Mouse (Mus musculus): ENCODE data around the gene Kcnq1. TPM values are rescaled to one million over a fixed set of nuclear protein-coding genes. Genes with fewer than 3 reads are reported as not detected.

Gene Kcnq1
- total and polyA plus RNA-seq, 3 experiments, result not detected

DNA sequence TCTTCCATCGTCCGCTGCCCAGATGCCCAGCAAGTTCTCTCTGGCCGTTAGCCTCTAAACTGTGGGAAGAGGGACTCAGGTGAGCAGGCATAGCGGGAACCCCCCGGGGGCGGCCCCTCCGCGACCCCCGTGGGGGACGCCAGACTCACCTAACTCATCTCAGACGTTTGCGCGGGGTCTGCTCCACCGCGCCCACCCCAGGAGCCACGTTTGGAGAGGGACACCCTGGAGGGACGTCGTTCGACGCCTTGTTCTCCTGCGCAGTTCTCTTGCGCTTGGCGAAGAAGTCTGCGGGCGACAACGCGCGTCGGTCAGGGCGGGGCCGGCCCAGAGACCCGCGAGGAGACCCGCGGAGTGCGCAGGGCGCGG, 352.8 kb downstream of the Kcnq1 start:
- Histone ChIP-seq H3K27ac (ENCODE audit: insufficient read depth, low read depth) (no peak overlapping the region), H3K9ac (ENCODE audit: insufficient read depth, low read depth) (no peak overlapping the region), H3K4me2 (ENCODE audit: insufficient read depth, low read depth, poor library complexity, severe bottlenecking) (no peak overlapping the region), H3K4me3 (replicated peaks in 1 of 3; ENCODE audit: low read depth in 2 of 3, low read length in 2 of 3, poor library complexity in 1 of 3) (no peak overlapping the region), H3K9me3 (replicated peaks; ENCODE audit: low read length) (peaks cover 32% of the 10 kb centered on the region), H3K79me2 (replicated peaks; ENCODE audit: control insufficient read depth, extremely low read depth, insufficient read depth, poor library complexity, severe bottlenecking) (no peaks in the 10 kb centered on the region), H3K27me3 (replicated peaks) (peaks cover 16% of the 10 kb centered on the region), H3K4me1 (ENCODE audit: control insufficient read depth in 1 of 2, insufficient read depth in 2 of 2) (peaks cover 0 to 2% of the 10 kb centered on the region in 2 experiments; a peak in 1 of 4 replicates), H3K36me3 (replicated peaks in 1 of 2; ENCODE audit: control insufficient read depth in 1 of 2, insufficient read depth in 1 of 2, low read length in 1 of 2) (no peaks in the 10 kb centered on the region)
- no peak for DNase-seq (ENCODE audit: extremely low read depth)
- TF ChIP-seq BHLHE40 (IDR thresholded peaks at IDR 0.05; ENCODE audit: low read depth, low read length) (no peak), ELF1 (IDR thresholded peaks at IDR 0.05; ENCODE audit: low read depth, low read length) (no peak), SMC3 (IDR thresholded peaks at IDR 0.05; ENCODE audit: low read depth, low read length) (no peak)
- in situ Hi-C loops (cut with MboI; ENCODE audit: low pct_ligation_motif_present, low pct_unique_long_range_greater_than_20kb, low sequenced_read_pairs) (no loop called here), dilution Hi-C loops (cut with MboI; ENCODE audit: extremely low pct_ligation_motif_present, extremely low pct_unique_long_range_greater_than_20kb, low sequenced_read_pairs) (no loop called here)

DNA sequence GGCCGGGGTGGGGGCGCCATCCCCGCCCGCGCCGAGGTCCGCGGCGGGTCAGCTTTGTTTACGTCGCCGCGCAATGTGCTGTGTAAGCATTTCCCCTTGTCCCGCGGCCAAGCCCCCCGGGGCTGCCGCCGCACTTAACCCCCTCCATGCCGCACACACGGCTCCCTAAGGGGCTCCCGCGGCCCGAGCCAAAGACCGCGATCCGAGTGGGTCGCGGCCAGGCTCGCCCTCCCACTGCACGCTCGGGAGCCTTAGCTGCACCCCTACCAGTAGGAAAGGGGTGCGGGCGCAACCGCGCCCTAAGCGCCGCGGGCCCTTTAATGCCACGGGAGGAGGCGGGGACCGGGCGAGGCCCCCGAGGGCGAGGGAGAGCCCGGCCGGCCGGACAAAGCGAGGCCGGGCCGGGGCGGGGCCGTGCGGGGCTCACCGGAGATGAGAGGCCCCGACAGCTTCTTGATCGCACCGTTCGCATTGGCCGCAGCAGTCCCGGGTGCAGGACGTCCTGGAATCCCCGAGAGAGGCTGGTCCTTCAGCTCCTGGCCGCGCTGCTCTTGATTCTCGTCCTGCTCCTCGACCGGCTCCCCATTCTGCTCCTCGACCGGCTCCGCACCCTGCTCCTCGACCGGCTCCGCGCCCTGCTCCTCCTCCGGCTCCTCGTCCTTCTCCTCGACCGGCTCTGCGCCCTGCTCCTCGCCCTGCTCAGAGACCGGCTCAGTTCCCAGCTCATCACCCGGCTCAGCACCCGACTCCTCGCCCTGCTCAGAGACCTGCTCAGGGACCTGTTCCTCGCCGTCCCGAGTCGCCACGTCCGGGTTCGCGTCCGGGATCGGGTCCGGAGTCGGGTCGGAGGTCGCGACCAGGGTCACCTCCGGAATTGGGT, 353.4 kb downstream of the Kcnq1 start:
- H3K27ac ChIP-seq (ENCODE audit: insufficient read depth, low read depth), result no peak overlapping the region

DNA sequence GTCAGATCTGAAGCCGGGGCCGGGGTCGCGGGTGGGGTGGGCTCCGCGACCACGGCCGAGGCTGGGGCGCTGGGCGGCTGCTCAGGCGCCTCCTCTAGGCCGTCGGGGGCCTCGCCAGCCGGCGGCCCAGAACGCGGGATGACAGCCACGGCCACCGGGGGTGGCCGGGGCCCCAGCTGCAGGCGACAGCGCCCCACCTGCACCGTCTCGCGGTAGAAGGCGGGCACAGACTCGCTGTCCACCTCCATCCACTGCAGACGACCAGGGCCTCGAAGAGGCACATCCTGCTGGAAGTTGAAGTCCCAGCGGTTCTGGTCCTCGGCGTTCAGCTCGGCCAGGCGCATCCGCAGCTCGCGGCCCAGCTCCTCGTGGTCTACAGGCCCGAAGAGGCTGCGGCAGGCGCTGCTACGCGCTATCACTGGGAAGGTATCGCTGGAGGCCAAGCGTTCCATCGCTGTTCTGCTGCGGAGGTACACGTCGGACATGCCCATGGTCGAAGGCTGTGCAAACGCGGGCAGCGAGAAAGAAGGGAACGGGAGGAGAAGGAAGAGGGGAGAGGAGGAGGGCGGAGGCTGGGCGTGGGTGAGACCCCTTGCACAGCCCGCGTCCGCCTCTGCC, 354.2 kb downstream of the Kcnq1 start:
- Histone ChIP-seq H3K27ac (ENCODE audit: insufficient read depth, low read depth) (no peak overlapping the region), H3K9me3 (replicated peaks; ENCODE audit: low read length) (peaks cover 32% of the 10 kb centered on the region)
- dilution Hi-C loops (cut with MboI; ENCODE audit: extremely low pct_ligation_motif_present, extremely low pct_unique_long_range_greater_than_20kb, low sequenced_read_pairs), result no loop called here

More for the DNA sequence above, 353.4 kb downstream of the Kcnq1 start:
- Histone ChIP-seq H3K27me3 (replicated peaks) (peaks cover 11% of the 10 kb centered on the region), H3K79me2 (replicated peaks; ENCODE audit: control insufficient read depth, extremely low read depth, insufficient read depth, poor library complexity, severe bottlenecking) (no peaks in the 10 kb centered on the region), H3K4me1 (ENCODE audit: control insufficient read depth in 1 of 2, insufficient read depth in 2 of 2) (peaks cover 0 to 2% of the 10 kb centered on the region in 2 experiments; a peak in 1 of 4 replicates), H3K4me3 (replicated peaks in 1 of 3; ENCODE audit: low read depth in 2 of 3, low read length in 2 of 3, poor library complexity in 1 of 3) (no peak overlapping the region), H3K9me3 (replicated peaks; ENCODE audit: low read length) (peaks cover 32% of the 10 kb centered on the region), H3K36me3 (replicated peaks in 1 of 2; ENCODE audit: control insufficient read depth in 1 of 2, insufficient read depth in 1 of 2, low read length in 1 of 2) (no peaks in the 10 kb centered on the region), H3K9ac (ENCODE audit: insufficient read depth, low read depth) (no peak overlapping the region), H3K4me2 (ENCODE audit: insufficient read depth, low read depth, poor library complexity, severe bottlenecking) (no peak overlapping the region)
- DNase-seq (ENCODE audit: extremely low read depth), result no peak
- in situ Hi-C loops (cut with MboI; ENCODE audit: low pct_ligation_motif_present, low pct_unique_long_range_greater_than_20kb, low sequenced_read_pairs), result no loop called here
- dilution Hi-C loops (cut with MboI; ENCODE audit: extremely low pct_ligation_motif_present, extremely low pct_unique_long_range_greater_than_20kb, low sequenced_read_pairs), result no loop called here
- TF ChIP-seq ZMIZ1 (IDR thresholded peaks at IDR 0.05; ENCODE audit: low read depth, low read length), result no peak
- no peak for TF ChIP-seq TCF12 (IDR thresholded peaks at IDR 0.05; ENCODE audit: low read depth, low read length)

More for the DNA sequence above, 354.2 kb downstream of the Kcnq1 start:
- no peak overlapping the region for H3K4me3 ChIP-seq (replicated peaks in 1 of 3; ENCODE audit: low read depth in 2 of 3, low read length in 2 of 3, poor library complexity in 1 of 3)
- H3K79me2 ChIP-seq (replicated peaks; ENCODE audit: control insufficient read depth, extremely low read depth, insufficient read depth, poor library complexity, severe bottlenecking), result no peaks in the 10 kb centered on the region
- in situ Hi-C loops (cut with MboI; ENCODE audit: low pct_ligation_motif_present, low pct_unique_long_range_greater_than_20kb, low sequenced_read_pairs), result no loop called here
- no peak overlapping the region for H3K4me2 ChIP-seq (ENCODE audit: insufficient read depth, low read depth, poor library complexity, severe bottlenecking)
- TF ChIP-seq CTCF (conservative IDR thresholded peaks at IDR 0.05 in 1 of 2, IDR thresholded peaks at IDR 0.05 in 1 of 2; ENCODE audit: low read depth in 2 of 2, low read length in 2 of 2) (no peak), E2F4 (IDR thresholded peaks at IDR 0.05; ENCODE audit: insufficient replicate concordance, low read depth, low read length) (no peak), NRF1 (IDR thresholded peaks at IDR 0.05; ENCODE audit: low read depth, low read length) (no peak), NELFE (IDR thresholded peaks at IDR 0.05; ENCODE audit: low read depth, low read length) (no peak), HCFC1 (IDR thresholded peaks at IDR 0.05; ENCODE audit: low read depth, low read length) (no peak), EP300 (IDR thresholded peaks at IDR 0.05; ENCODE audit: low read length) (no peak), CHD2 (IDR thresholded peaks at IDR 0.05; ENCODE audit: low read length) (no peak), MYC (IDR thresholded peaks at IDR 0.05; ENCODE audit: low read depth, low read length) (no peak), POLR2A (IDR thresholded peaks at IDR 0.05; ENCODE audit: low read depth, low read length) (no peak), IRF4 (IDR thresholded peaks at IDR 0.05; ENCODE audit: low read depth, low read length) (no peak), CHD1 (IDR thresholded peaks at IDR 0.05; ENCODE audit: low read depth, low read length) (no peak), RAD21 (IDR thresholded peaks at IDR 0.05; ENCODE audit: low read depth, low read length) (no peak), SMC3 (IDR thresholded peaks at IDR 0.05; ENCODE audit: low read depth, low read length) (no peak), USF1 (IDR thresholded peaks at IDR 0.05; ENCODE audit: low read depth, low read length) (no peak), MXI1 (IDR thresholded peaks at IDR 0.05; ENCODE audit: low read depth, low read length) (no peak)
- H3K36me3 ChIP-seq (replicated peaks in 1 of 2; ENCODE audit: control insufficient read depth in 1 of 2, insufficient read depth in 1 of 2, low read length in 1 of 2), result no peaks in the 10 kb centered on the region
- H3K27me3 ChIP-seq (replicated peaks), result peaks cover 14% of the 10 kb centered on the region
- DNase-seq (ENCODE audit: extremely low read depth), result no peak
- peaks cover 0 to 2% of the 10 kb centered on the region in 2 experiments; a peak in 1 of 4 replicates for H3K4me1 ChIP-seq (ENCODE audit: control insufficient read depth in 1 of 2, insufficient read depth in 2 of 2)
- H3K9ac ChIP-seq (ENCODE audit: insufficient read depth, low read depth), result no peak overlapping the region
